Mouse (Mus musculus) embryonic facial prominence, embryonic 14.5 days (tissue): ENCODE measurements at regions not wholly inside any gene's neighbourhood (a gene's known extent, or its start where the extent isn't known, plus 50 kb on each side); places are given as distances from the start of the nearest gene placed in this dataset.

Experiments
- ATAC-seq: fragments of 200-750 bp; cut with Nextera tagmentation; 2 replicates; pipeline ENCODE4 v1.8.0; 2017; ENCODE audit warnings: low read depth, moderate number of reproducible peaks, moderate TSS enrichment
- DNase-seq: peaks from one replicate; pipeline ENCODE4 v3.0.0-alpha.2; 2015; ENCODE audit warnings: low spot score
- H3K27ac ChIP-seq: fragments of 300-500 bp; sonication (generic); replicated peaks from 2 replicates; pipeline ENCODE4 v1.5.1; 2014; ENCODE audit warnings: low read depth, mild to moderate bottlenecking, low read length, moderate library complexity
- H3K27me3 ChIP-seq: fragments of 300-500 bp; sonication (generic); replicated peaks from 2 replicates; pipeline ENCODE4 v1.6.1; 2014; ENCODE audit warnings: low read length; ENCODE audit not compliant: control insufficient read depth, insufficient read depth
- H3K36me3 ChIP-seq: fragments of 300-500 bp; sonication (generic); 2 replicates; pipeline ENCODE4 v1.6.1; 2014; ENCODE audit warnings: low read length, mixed read lengths; ENCODE audit not compliant: control insufficient read depth, insufficient read depth
- H3K4me1 ChIP-seq: fragments of 300-500 bp; sonication (generic); 2 replicates; pipeline ENCODE4 v1.6.1; 2014; ENCODE audit warnings: antibody characterized with exemption, low read length; ENCODE audit not compliant: control insufficient read depth, insufficient read depth
- H3K4me2 ChIP-seq: fragments of 300-500 bp; sonication (generic); 2 replicates; pipeline ENCODE4 v1.6.1; 2014; ENCODE audit warnings: low read depth, mild to moderate bottlenecking, low read length, moderate library complexity, mixed read lengths
- H3K4me3 ChIP-seq: fragments of 300-500 bp; sonication (generic); 2 replicates; pipeline ENCODE4 v1.5.1; 2014; ENCODE audit warnings: low read depth, mild to moderate bottlenecking, low read length
- H3K9ac ChIP-seq: fragments of 300-500 bp; sonication (generic); 2 replicates; pipeline ENCODE4 v1.6.1; 2014; ENCODE audit warnings: low read depth, mild to moderate bottlenecking, low read length, moderate library complexity, mixed read lengths
- H3K9me3 ChIP-seq: fragments of 300-500 bp; sonication (generic); 2 replicates; pipeline ENCODE4 v1.6.1; 2016; ENCODE audit warnings: low read length; ENCODE audit not compliant: control insufficient read depth
- WGBS: fragments of 180-500 bp; shearing (Covaris S2); extraction: QIAGEN DNeasy Blood & Tissue Kit; methylation state at CpG from one replicate; pipeline ENCODE4 v1.1.7; 2014; 5-methylcytosine and 5-hydroxymethylcytosine counted together

GRCm38 (mm10) chr2:144164986-144165821, 105.3 kb upstream of the Mgme1 start:
- Histone ChIP-seq H3K4me2 (peak overlapping the region; percentile 67), H3K9me3 (no peaks in the 10 kb centered on the region), H3K4me3 (peak overlapping the region; percentile 51), H3K27me3 (no peaks in the 10 kb centered on the region), H3K9ac (peak overlapping the region; percentile 79), H3K27ac (peak overlapping the region; percentile 97), H3K36me3 (no peaks in the 10 kb centered on the region), H3K4me1 (peaks cover 35% of the 10 kb centered on the region)
- ATAC-seq (peak; percentile 77), DNase-seq (peak; percentile 91)
- 1% methylated on average over 34 of the region's 37 CpGs for WGBS

- Histone ChIP-seq H3K4me2 (peak overlapping the region; percentile 67), H3K9me3 (no peaks in the 10 kb centered on the region), H3K36me3 (no peaks in the 10 kb centered on the region), H3K9ac (peak overlapping the region; percentile 79), H3K27ac (peak overlapping the region; percentile 97), H3K4me3 (peak overlapping the region; percentile 51), H3K4me1 (peaks cover 25% of the 10 kb centered on the region), H3K27me3 (no peaks in the 10 kb centered on the region)
- WGBS, result 24% methylated on average over 12 of the region's 12 CpGs
- no peak for ATAC-seq
- DNase-seq, result peak; percentile 32
These were observed 104.2 kb upstream of the Mgme1 start for GRCm38 (mm10) chr2:144166102-144166750.

GRCm38 (mm10) chr2:144169576-144170178, 100.8 kb upstream of the Mgme1 start:
- Histone ChIP-seq H3K27me3 (no peaks in the 10 kb centered on the region), H3K9ac (no peak overlapping the region), H3K27ac (no peak overlapping the region), H3K36me3 (no peaks in the 10 kb centered on the region), H3K4me3 (no peak overlapping the region), H3K4me1 (peaks cover 11% of the 10 kb centered on the region), H3K9me3 (no peaks in the 10 kb centered on the region), H3K4me2 (no peak overlapping the region)
- peak; percentile 76 for DNase-seq
- WGBS, result 46% methylated on average over 4 of the region's 4 CpGs
- ATAC-seq, result no peak

- Histone ChIP-seq H3K9me3 (no peaks in the 10 kb centered on the region), H3K4me2 (peak overlapping the region; percentile 56), H3K27me3 (no peaks in the 10 kb centered on the region), H3K4me1 (peaks cover 5% of the 10 kb centered on the region; the same call in 1 of the 2 replicates), H3K27ac (peak overlapping the region; percentile 57; the same call in 1 of the 2 replicates), H3K9ac (peak overlapping the region; percentile 56), H3K4me3 (peak overlapping the region; percentile 31), H3K36me3 (no peaks in the 10 kb centered on the region)
- 11% methylated on average over 9 of the region's 9 CpGs for WGBS
- ATAC-seq (peak; percentile 96), DNase-seq (peak; percentile 94)
These were observed 98.2 kb upstream of the Mgme1 start for GRCm38 (mm10) chr2:144172100-144172770.

GRCm38 (mm10) chr2:144173358-144174106, 96.9 kb upstream of the Mgme1 start:
- Histone ChIP-seq H3K9ac (no peak overlapping the region), H3K4me2 (no peak overlapping the region), H3K4me3 (no peak overlapping the region), H3K27me3 (no peaks in the 10 kb centered on the region), H3K9me3 (no peaks in the 10 kb centered on the region), H3K27ac (no peak overlapping the region), H3K4me1 (peaks cover 7% of the 10 kb centered on the region; the same call in 1 of the 2 replicates), H3K36me3 (no peaks in the 10 kb centered on the region)
- 78% methylated on average over 8 of the region's 8 CpGs for WGBS
- ATAC-seq, result no peak
- no peak for DNase-seq

- ATAC-seq (no peak), DNase-seq (no peak)
- WGBS, result 79% methylated on average over 5 of the region's 5 CpGs
- no peaks in the 10 kb centered on the region for H3K27me3 ChIP-seq
- H3K9ac ChIP-seq, result no peak overlapping the region
- H3K4me1 ChIP-seq, result peaks cover 7% of the 10 kb centered on the region; the same call in 1 of the 2 replicates
- no peak overlapping the region for H3K4me2 ChIP-seq
- no peak overlapping the region for H3K27ac ChIP-seq
- no peak overlapping the region for H3K4me3 ChIP-seq
- no peaks in the 10 kb centered on the region for H3K36me3 ChIP-seq
- no peaks in the 10 kb centered on the region for H3K9me3 ChIP-seq
These were observed 96.0 kb upstream of the Mgme1 start for GRCm38 (mm10) chr2:144174366-144175035.

- Histone ChIP-seq H3K9me3 (no peaks in the 10 kb centered on the region), H3K27me3 (no peaks in the 10 kb centered on the region), H3K4me2 (no peak overlapping the region), H3K9ac (no peak overlapping the region), H3K36me3 (no peaks in the 10 kb centered on the region), H3K27ac (no peak overlapping the region), H3K4me3 (no peak overlapping the region), H3K4me1 (peaks cover 7% of the 10 kb centered on the region; the same call in 1 of the 2 replicates)
- ATAC-seq (no peak), DNase-seq (no peak)
- 84% methylated on average over 9 of the region's 9 CpGs for WGBS
These were observed 93.8 kb upstream of the Mgme1 start for GRCm38 (mm10) chr2:144176508-144177170.
